Mouse (Mus musculus) left cerebral cortex, adult 2 months (tissue): ENCODE data around the gene Clec2e. TPM values are rescaled to one million over a fixed set of nuclear protein-coding genes. Genes with fewer than 3 reads are reported as not detected.
"Not testable (repeated sequence)": the region's sequence is repeated elsewhere in the genome, so short reads cannot be mapped to it uniquely, and the experiment has no call there.

ENCODE experiments used
- DNase-seq, 2 experiments: peaks; one replicate each; pipeline ENCODE4 v3.0.0; 2021 to 2022; ENCODE audit warnings: low spot score in 2 of 2, mixed read lengths in 1 of 2; ENCODE audit errors: extremely low spot score in 1 of 2
- H3K27ac ChIP-seq: fragments of 200-600 bp; 2 replicates; pipeline ENCODE4 v1.8.1; 2022
- H3K4me3 ChIP-seq: fragments of 200-600 bp; 2 replicates; pipeline ENCODE4 v1.8.1; 2022
- CTCF ChIP-seq: fragments of 200-600 bp; IDR thresholded peaks from 2 replicates; pipeline ENCODE4 v1.8.1; 2022; ENCODE audit warnings: antibody characterized with exemption, mild to moderate bottlenecking, moderate library complexity
- intact Hi-C: fragments of 180-260 bp; cut with DNase I; formaldehyde crosslinking; loops from one replicate; pipeline ENCODE4 v1.15.1; 2025
- long read RNA-seq, 2 experiments: library from polyadenylated mRNA; stranded (forward); transcript quantifications; one replicate each; pipeline ENCODE4 v2.0.0; 2021; ENCODE audit warnings: borderline mapping rate in 2 of 2
- total RNA-seq, 2 experiments: library from RNA; stranded (reverse); gene quantifications; 2 replicates each; pipeline ENCODE4 v1.2.3; 2021

Clec2e gene
- not detected for total RNA-seq
- long read RNA-seq, experiment 1, result 0 reads
- long read RNA-seq, experiment 2, result 0 reads

DNA sequence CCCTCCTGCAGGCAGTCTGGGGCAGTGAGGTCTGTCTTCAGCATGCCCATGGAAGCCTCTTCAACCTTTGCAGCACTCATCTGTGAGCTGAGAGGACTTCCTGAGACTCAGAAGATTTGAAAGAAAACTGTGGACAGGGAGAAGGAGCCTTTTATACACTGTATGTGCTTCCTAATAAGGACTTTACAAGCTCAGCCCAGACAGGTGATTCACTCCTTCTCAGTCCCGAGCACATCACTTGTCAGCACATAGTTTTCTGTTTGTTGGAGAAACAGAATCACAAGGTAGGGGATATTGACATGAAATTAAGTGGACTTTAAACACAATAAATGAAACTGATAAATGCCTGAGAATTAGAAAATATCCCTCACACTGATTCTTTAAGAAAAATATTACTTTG lies at the start of gene Clec2e:
Gene Clec2e (minus strand): TSS at position 120 of the 400 bp plus-strand sequence.
- H3K4me3 ChIP-seq, H3K27ac ChIP-seq, DNase-seq, intact Hi-C loops: not testable (repeated sequence)

DNA sequence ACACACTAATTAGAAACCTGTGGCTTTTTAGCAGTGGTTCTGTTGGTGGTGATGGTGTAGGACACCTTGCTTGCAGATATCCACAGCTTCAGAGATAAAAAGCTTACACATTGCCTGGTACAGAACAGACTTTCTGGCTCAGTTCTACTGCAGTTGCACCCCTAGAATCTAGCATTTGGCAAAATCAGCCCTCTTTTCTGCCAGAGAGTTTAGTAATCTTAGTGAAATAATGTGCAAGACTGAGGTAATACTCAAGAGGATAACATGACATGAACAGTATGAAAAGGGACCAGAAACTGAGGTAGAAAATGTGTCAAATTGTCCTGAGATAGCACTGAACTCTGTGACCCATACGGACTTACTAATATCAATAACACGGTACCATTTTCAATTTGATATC lies 46.1 kb upstream of the Clec2e start:
- TF ChIP-seq CTCF, result no peak
- intact Hi-C loops, result no loop called here
- Histone ChIP-seq H3K4me3 (no peak overlapping the region), H3K27ac (no peak overlapping the region)
- DNase-seq, result no peak

DNA sequence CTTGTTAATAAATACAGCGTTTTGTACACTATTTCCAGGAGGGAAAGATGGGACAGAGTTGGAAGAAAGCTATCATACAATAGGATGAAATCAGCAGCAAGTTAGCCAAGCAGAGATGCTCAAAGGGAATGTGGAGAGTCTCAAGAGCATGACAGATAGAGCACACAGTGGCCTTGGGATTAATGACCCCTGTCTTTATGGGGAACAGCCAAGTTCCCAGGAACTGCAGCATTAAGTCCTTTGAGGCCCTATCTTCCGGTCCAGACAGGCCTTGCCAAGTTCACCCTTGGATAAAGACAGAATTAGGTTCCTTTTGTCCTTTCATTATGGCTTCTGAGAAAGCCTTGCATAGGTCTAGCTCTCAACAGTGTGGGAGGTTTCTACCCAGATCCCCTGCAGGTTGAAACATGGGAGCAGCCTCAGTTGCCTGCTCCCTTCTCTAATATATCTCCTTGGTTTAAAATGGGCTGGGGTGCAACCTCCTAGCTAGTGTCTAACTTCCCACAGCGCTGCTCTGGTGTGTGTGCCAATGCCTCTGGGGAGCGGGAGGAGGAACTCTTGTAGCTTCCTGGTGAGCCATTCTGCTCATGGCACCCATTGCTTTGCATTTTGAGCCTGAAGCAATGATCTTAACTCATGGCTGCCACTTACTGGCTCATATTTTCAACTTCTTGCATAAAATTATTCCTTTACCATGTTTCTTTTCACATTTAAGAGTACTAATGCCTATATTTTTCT lies 32.1 kb upstream of the Clec2e start:
- Histone ChIP-seq H3K4me3 (no peak overlapping the region), H3K27ac (no peak overlapping the region)
- no peak for TF ChIP-seq CTCF
- intact Hi-C loops, result no loop called here
- no peak for DNase-seq

DNA sequence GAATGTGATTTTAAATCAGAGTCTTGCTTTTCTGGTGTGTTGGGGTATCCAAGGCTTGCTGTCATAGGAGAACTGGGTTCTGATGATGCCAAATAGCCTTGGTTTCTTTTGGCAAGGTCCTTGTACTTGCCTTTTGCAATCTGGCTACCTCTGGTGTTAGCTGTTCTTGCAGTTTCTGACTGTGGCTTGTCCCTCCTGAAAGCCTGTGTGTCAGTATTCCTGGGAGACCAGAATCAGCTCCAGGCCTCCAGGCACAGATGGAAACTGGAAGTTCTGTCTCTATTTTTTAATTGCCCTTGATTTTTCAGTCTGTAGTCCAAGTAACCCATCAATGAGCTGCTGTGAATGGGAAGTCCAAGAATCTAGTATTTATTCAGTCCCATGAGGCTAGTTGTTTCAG lies 26.1 kb upstream of the Clec2e start:
- TF ChIP-seq CTCF, result no peak
- H3K4me3 ChIP-seq, result no peak overlapping the region
- DNase-seq, result no peak
- H3K27ac ChIP-seq, result no peak overlapping the region
- intact Hi-C loops, result no loop called here

DNA sequence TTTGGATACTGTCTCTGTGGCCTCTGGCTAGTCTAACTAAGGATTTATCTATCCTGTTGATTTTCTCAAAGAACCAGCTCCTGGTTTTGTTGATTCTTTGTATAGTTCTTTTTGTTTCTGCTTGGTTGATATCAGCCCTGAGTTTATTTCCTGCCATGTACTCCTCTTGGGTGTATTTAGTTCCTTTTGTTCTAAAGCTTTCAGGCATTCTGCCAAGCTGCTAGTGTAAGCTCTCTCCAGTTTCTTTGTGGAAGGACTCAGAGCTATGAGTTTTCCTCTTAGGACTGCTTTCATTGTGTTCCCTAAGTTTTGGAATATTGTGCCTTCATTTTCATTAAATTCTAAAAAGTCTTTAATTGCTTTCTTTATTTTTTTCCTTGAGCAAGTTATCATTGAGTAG lies 23.8 kb upstream of the Clec2e start:
- intact Hi-C loops, H3K27ac ChIP-seq, DNase-seq, H3K4me3 ChIP-seq: not testable (repeated sequence)

DNA sequence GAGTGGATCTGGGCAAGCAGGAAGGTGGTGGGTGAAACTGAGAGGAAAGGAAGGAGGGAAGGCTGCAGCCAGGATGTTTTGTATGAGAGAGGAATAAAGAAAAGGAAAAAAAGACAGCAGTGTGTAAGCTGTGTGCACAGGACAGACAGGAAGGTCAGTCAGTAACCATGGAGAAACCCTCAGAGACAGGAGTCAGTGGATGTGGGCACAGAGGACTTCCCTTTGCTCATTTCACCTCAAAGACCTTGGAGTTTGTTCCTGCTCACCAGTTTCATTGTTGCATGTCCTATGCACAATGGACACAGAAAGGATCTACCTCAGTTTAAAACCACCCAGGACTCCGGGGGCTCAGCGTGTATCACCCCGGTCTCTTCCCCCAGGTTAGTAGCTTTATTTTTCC lies 15.5 kb upstream of the Clec2e start:
- intact Hi-C loops, result no loop called here
- H3K27ac ChIP-seq, result no peak overlapping the region
- no peak for TF ChIP-seq CTCF
- no peak overlapping the region for H3K4me3 ChIP-seq
- no peak for DNase-seq

DNA sequence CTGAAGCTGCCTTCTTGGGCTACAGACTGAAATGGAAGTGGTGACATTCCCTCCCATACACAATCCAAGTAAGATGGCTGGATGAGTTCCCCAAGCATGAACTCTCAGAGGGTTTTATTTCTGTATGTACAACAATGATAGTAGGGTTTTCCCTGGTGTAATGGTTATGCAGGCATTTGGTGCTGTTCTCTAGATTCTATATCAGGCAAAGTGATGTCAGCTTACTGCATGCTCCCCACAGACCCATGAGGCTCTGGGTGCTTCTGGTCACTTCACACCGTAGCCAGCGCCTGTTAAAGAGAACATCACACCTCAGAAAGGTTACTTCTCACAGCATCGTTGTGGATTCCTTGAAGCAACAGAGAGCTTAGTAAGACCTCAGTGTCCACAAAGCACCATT lies 13.5 kb upstream of the Clec2e start:
- DNase-seq, intact Hi-C loops, H3K4me3 ChIP-seq, H3K27ac ChIP-seq: not testable (repeated sequence)

DNA sequence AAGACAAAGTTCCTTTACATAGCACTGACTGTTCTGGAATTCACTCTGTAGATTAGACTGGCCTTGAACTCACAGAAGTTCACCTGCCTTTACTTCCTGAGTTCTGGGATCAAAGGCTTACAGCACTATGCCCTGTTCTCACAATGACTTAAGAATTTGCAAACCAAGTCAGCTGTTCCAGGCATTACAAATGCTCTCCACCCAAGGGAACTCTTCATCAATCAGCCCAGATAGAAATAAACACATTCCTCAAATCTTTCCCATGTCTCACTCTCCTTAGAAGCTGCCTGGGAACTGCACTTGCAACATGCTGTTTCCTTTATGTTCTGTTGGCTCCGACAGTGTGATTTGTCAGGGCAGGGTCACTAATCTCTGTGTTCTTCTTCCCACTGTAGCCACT lies 13.1 kb upstream of the Clec2e start:
- intact Hi-C loops, result no loop called here
- no peak for TF ChIP-seq CTCF
- no peak overlapping the region for H3K27ac ChIP-seq
- H3K4me3 ChIP-seq, result no peak overlapping the region
- no peak for DNase-seq

DNA sequence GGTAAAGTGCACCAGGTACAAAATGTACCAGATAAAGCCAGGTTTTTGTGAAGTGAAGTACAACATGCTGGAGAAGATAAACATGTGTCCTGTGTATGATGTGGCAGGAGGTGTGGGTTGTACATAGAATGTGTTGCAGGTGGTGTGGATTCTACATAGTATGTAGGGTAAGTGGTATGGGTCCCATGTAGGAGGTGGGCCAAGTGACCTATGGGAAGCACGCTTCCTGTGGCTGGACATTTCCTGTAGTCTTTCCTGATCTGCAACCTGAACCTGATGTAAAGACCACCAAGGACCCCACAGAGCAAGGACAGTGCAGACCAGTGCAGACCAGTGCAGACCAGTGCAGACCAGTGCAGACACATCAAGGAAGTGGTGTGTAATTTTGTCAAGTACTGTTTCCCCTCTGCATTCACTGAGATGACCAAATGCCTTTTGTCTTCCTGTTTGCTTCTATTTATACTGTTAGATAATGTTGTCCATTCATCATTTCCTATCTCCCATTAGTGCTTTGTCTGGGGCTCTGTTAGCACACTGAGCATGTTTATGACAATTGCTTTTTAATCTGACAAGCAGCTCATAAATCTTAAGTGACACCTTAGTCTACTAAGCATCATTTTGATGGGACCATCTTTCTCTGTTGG lies 12.4 kb upstream of the Clec2e start:
- DNase-seq, result no peak
- no peak overlapping the region for H3K27ac ChIP-seq
- intact Hi-C loops, result no loop called here
- H3K4me3 ChIP-seq, result no peak overlapping the region
- TF ChIP-seq CTCF, result no peak

DNA sequence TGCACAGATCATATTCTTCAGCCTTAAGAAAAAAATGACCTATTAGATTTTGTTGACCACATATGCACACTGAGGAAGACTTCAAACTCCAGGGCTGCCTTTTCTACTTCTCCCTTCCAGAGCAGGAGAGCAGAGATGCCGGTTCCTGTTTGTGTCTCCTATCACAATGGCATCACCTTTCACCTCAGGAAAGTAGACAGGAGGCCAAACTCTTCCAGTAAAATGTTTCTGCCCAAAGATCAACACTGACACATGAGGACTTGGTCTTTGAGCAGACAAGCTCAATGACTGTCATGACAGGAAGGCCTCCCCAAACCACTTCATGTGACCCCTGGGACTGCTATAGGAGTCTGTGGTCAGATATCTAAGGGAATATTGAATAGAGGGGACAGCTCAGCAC lies 11.8 kb upstream of the Clec2e start:
- no peak for TF ChIP-seq CTCF

DNA sequence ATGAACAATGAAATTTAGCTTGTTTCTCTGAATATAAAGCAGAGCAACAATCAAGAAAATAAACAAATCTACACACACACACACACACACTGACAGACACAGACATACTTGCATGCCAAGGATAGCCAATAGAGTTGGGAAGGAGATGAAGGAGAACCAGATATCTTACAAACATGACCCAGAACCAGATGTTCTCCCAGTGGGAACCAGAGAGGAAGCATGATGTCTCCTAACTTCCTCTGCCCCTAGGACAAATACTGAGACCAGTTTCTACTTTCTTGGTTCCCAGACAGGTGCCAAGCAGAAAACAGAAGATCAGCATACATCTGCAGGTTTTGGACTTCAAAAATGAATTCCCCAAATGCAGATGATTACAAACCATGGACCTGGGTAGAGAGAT lies 7.2 kb upstream of the Clec2e start:
- Histone ChIP-seq H3K27ac (no peak overlapping the region), H3K4me3 (no peak overlapping the region)
- DNase-seq, result no peak
- no peak for TF ChIP-seq CTCF
- intact Hi-C loops, result no loop called here

More for the DNA sequence above, 11.8 kb upstream of the Clec2e start:
- Histone ChIP-seq H3K27ac (no peak overlapping the region), H3K4me3 (no peak overlapping the region)
- no peak for DNase-seq
- intact Hi-C loops, result no loop called here

DNA sequence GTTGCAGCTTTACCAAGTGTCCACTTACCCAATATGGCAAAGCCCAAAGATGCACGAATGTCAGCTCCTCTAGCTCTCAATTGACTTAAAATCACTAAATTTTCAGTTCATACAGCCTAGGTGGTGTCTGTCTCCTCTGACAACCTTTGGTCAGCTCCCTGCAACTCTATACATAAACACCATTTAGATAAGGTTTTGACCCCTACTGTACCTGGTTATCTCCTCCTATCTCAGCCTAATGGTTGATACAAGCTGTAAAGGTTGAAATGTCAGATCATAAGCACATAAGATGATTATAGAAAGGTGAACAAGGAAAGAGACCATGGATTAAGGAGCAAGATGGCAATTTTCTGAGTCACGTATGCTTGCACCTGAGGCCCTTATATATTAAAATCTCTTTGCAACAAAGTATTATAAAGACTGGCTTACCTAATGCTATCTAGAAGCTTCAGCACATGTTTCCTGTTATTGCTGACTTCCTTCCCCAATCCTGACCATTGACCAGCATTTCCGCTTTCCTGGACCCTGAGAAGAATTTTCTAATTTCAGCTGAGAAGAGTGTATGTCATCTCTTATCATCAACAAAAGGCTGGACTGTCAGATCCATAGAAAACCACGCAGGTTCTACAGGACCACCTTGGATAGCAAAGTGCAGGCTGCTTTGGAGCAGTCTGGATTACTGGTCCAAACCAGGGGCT lies 2.3 kb upstream of the Clec2e start:
- H3K4me3 ChIP-seq, result no peak overlapping the region
- no peak overlapping the region for H3K27ac ChIP-seq
- DNase-seq, result no peak
- intact Hi-C loops, result no loop called here
- no peak for TF ChIP-seq CTCF
